Mouse (Mus musculus): ENCODE results near the gene Stx7. TPM values are rescaled to one million over a fixed set of nuclear protein-coding genes. Genes with fewer than 3 reads are reported as not detected.

Gene Stx7
- polyA plus RNA-seq, 1 experiment, result 146 TPM

DNA sequence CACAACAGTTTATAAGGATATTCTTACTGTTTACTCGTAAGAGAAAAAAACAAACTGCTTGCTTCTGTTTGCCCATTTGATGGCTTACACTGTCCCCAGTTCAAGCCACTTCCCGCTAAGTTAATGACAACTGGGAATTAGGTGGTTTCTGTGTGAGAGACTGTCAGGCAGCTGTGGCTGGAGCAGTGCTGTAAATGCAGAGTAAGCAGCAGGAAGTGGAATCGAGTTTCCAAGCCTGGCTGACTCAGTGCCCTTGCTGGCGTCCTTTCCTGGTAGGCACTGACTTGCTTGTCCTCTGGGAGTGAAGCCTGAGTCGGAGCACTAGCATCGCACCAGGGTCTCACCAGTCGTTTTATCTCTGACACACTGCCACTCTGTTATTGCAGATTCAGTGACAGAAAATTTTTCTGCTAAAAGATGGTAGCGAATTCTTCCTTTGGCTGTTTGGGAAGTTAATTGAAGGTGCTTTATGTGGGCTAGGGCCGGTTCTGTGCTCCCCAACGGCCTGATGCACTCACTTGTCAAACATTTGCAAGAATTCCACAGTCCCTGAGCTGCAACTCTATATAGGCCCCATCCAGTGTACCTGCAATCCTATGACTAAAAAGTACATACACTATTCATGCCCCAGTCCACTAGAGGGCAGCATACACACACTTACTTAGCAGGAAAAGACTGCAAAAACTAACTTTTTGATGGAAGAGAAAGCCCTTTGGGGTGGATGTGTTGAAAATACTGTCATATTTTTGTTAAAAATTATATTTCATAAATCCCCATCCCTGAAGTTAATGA is 24.3 kb downstream of the Stx7 start:
- no peaks in the 10 kb centered on the region; the same call in 1 of the 2 replicates for H3K4me1 ChIP-seq (ENCODE audit: control insufficient read depth, insufficient read depth, low read length)
- TF ChIP-seq POLR2A (IDR thresholded peaks at IDR 0.05; ENCODE audit: borderline replicate concordance, insufficient read depth, low read length), result no peak
- peak; percentile 34; the same call in 1 of the 2 replicates for TF ChIP-seq CTCF (IDR thresholded peaks at IDR 0.05; ENCODE audit: borderline replicate concordance, insufficient read depth, low read depth, low read length)
- H3K4me3 ChIP-seq (replicated peaks; ENCODE audit: insufficient read depth, low read depth, low read length), result no peak overlapping the region
- no peaks in the 10 kb centered on the region for H3K27me3 ChIP-seq (ENCODE audit: control insufficient read depth, insufficient read depth, low read length)
- WGBS, result 58% methylated on average over 10 of the region's 10 CpGs
- no peak overlapping the region for H3K27ac ChIP-seq (ENCODE audit: insufficient read depth, low read length)
- peak in 1 of 2 experiments; percentile 46 for DNase-seq

DNA sequence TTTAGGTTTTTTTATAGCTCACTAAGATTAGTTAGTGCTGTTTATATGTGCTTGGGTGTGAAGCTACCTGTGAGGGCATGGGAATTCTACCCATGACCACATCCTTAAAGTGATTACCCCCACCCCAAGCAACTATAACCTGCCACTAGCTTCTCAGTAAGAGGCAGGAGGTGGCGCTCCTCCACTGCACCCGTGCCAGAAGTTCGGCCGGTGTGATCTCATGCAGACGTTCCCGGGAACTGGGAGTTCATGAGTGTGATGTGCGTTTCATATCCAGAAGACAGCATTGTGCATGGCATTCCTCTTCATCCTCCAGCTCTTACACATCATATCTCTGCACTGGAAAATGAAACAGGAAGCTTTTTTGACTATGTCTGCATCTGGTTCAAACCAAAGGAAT is 41.3 kb downstream of the Stx7 start:
- TF ChIP-seq CTCF (IDR thresholded peaks at IDR 0.05; ENCODE audit: borderline replicate concordance, insufficient read depth, low read depth, low read length), result no peak
- TF ChIP-seq POLR2A (IDR thresholded peaks at IDR 0.05; ENCODE audit: borderline replicate concordance, insufficient read depth, low read length), result no peak
- Histone ChIP-seq H3K4me3 (replicated peaks; ENCODE audit: insufficient read depth, low read depth, low read length) (no peak overlapping the region), H3K27me3 (ENCODE audit: control insufficient read depth, insufficient read depth, low read length) (no peaks in the 10 kb centered on the region), H3K27ac (ENCODE audit: insufficient read depth, low read length) (no peak overlapping the region), H3K4me1 (ENCODE audit: control insufficient read depth, insufficient read depth, low read length) (no peaks in the 10 kb centered on the region)
- WGBS, result 36% methylated on average over 7 of the region's 7 CpGs
- DNase-seq, result no peak

DNA sequence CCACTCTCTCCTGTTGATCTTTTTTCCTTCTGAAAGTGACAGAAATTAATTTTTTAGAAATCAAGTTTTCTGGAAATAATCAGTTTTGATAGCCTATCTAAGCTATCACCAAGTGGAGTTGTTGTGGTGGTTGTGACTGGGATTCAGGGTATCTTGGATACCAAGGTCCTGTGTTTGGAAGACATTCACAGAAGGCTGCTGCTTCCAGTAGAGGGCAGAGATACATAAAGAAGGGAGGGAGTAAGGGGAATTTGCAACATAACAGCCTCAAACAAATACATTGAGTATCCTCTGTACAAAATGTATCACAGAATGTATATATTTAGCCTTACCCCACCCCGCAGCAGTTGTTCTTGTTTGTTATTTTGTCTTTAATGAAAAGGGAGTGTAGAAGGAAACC is 42.9 kb downstream of the Stx7 start:
- WGBS, result 77% methylated on average over 1 of the region's 1 CpGs
- Histone ChIP-seq H3K4me3 (replicated peaks; ENCODE audit: insufficient read depth, low read depth, low read length) (no peak overlapping the region), H3K4me1 (ENCODE audit: control insufficient read depth, insufficient read depth, low read length) (no peaks in the 10 kb centered on the region), H3K27me3 (ENCODE audit: control insufficient read depth, insufficient read depth, low read length) (no peaks in the 10 kb centered on the region), H3K27ac (ENCODE audit: insufficient read depth, low read length) (no peak overlapping the region)
- TF ChIP-seq CTCF (IDR thresholded peaks at IDR 0.05; ENCODE audit: borderline replicate concordance, insufficient read depth, low read depth, low read length) (no peak), POLR2A (IDR thresholded peaks at IDR 0.05; ENCODE audit: borderline replicate concordance, insufficient read depth, low read length) (no peak)
- DNase-seq, result no peak

DNA sequence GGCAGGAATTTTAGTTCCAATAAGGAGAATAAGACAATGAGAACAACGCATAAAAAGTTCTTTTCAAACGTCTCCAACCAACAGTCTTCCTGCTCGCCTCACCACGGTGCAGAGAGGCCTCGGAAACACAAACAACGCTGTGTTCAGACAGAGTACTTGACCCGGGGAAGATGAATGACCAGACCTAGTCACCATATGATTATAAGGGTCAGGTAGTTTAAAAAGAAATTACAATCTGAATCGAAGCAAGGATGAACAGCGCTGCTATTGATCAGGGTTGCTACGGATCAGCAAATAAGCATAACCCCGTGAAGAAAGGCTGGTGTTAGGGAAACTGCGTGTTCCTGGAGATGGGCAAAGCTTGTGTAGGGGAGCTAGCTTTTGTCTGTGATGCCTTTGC is 50.2 kb downstream of the Stx7 start:
- WGBS, result 26% methylated on average over 12 of the region's 12 CpGs
- Histone ChIP-seq H3K27ac (ENCODE audit: insufficient read depth, low read length) (no peak overlapping the region), H3K4me1 (ENCODE audit: control insufficient read depth, insufficient read depth, low read length) (no peaks in the 10 kb centered on the region), H3K4me3 (replicated peaks; ENCODE audit: insufficient read depth, low read depth, low read length) (no peak overlapping the region), H3K27me3 (ENCODE audit: control insufficient read depth, insufficient read depth, low read length) (no peaks in the 10 kb centered on the region)
- TF ChIP-seq CTCF (IDR thresholded peaks at IDR 0.05; ENCODE audit: borderline replicate concordance, insufficient read depth, low read depth, low read length) (no peak), POLR2A (IDR thresholded peaks at IDR 0.05; ENCODE audit: borderline replicate concordance, insufficient read depth, low read length) (no peak)
- no peak for DNase-seq

DNA sequence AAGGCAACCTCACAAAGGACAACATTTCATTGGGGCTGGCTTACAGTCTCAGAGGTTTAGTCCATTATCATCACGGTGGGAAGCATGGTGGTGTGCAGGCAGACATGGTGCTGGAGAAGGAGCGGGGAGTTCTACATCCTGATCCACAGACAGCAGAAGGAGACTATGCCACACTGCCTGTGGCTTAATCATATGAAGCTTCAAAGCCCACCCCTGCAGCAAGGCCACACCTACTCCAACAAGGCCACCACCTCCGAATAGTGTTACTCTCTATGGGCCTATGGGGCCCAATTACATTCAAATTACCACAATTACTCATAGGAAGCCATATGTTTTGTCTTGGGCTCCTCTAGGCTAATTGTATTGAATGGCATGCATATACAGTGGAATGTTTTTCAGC is 51.0 kb downstream of the Stx7 start:
- no peak for DNase-seq
- WGBS, result 80% methylated on average over 3 of the region's 3 CpGs
- Histone ChIP-seq H3K27ac (ENCODE audit: insufficient read depth, low read length) (no peak overlapping the region), H3K4me1 (ENCODE audit: control insufficient read depth, insufficient read depth, low read length) (no peaks in the 10 kb centered on the region), H3K4me3 (replicated peaks; ENCODE audit: insufficient read depth, low read depth, low read length) (no peak overlapping the region), H3K27me3 (ENCODE audit: control insufficient read depth, insufficient read depth, low read length) (no peaks in the 10 kb centered on the region)
- TF ChIP-seq POLR2A (IDR thresholded peaks at IDR 0.05; ENCODE audit: borderline replicate concordance, insufficient read depth, low read length) (no peak), CTCF (IDR thresholded peaks at IDR 0.05; ENCODE audit: borderline replicate concordance, insufficient read depth, low read depth, low read length) (no peak)

DNA sequence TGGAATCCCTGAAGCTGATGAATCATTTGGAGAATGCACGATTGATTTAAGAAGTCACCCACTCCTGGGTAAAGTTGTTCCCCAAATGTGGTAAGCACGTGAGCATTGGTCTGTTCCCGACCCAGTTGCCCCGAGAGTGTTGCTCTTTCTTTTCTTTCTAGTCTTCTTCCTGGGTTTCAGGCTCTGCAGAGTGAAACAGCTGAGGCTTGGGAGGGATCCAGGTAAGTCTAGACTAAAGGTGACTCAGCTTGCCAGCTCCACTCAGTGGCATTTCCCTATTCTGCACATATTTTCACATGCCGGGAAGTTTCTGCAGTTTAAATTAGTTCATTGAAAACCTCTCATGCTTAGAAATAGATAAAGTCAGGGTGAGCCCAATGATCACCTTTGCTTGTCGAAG is 61.0 kb downstream of the Stx7 start:
- no peaks in the 10 kb centered on the region for H3K4me1 ChIP-seq (ENCODE audit: control insufficient read depth, insufficient read depth, low read length)
- 87% methylated on average over 6 of the region's 6 CpGs for WGBS
- no peaks in the 10 kb centered on the region for H3K27me3 ChIP-seq (ENCODE audit: control insufficient read depth, insufficient read depth, low read length)

DNA sequence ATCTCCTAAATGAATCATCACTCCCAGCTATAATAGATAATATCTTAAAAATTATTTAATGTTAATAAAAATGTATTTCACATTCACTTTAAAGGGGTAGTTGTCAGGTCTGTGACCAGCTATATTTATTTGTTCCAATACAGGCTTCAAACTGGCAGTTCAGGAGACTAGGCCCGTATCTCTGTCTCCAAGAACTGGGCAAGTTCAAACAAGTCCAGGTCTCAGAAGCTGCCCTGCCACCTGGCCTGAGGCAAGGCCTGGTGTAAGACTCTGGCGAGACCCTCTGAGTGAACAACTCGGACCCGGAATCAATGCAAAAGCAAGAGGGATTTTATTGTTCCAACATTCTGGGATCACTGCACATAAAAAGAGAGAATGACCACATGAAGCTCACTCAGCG is 64.2 kb downstream of the Stx7 start:
- no peak for DNase-seq
- no peaks in the 10 kb centered on the region for H3K27me3 ChIP-seq (ENCODE audit: control insufficient read depth, insufficient read depth, low read length)
- TF ChIP-seq POLR2A (IDR thresholded peaks at IDR 0.05; ENCODE audit: borderline replicate concordance, insufficient read depth, low read length) (no peak), CTCF (IDR thresholded peaks at IDR 0.05; ENCODE audit: borderline replicate concordance, insufficient read depth, low read depth, low read length) (no peak)
- H3K4me1 ChIP-seq (ENCODE audit: control insufficient read depth, insufficient read depth, low read length), result no peaks in the 10 kb centered on the region
- H3K27ac ChIP-seq (ENCODE audit: insufficient read depth, low read length), result no peak overlapping the region
- 67% methylated on average over 5 of the region's 5 CpGs for WGBS
- H3K4me3 ChIP-seq (replicated peaks; ENCODE audit: insufficient read depth, low read depth, low read length), result no peak overlapping the region

More for the DNA sequence above, 61.0 kb downstream of the Stx7 start:
- no peak overlapping the region for H3K27ac ChIP-seq (ENCODE audit: insufficient read depth, low read length)
- H3K4me3 ChIP-seq (replicated peaks; ENCODE audit: insufficient read depth, low read depth, low read length), result no peak overlapping the region
- no peak for DNase-seq
- no peak for TF ChIP-seq POLR2A (IDR thresholded peaks at IDR 0.05; ENCODE audit: borderline replicate concordance, insufficient read depth, low read length)
- TF ChIP-seq CTCF (IDR thresholded peaks at IDR 0.05; ENCODE audit: borderline replicate concordance, insufficient read depth, low read depth, low read length), result no peak

DNA sequence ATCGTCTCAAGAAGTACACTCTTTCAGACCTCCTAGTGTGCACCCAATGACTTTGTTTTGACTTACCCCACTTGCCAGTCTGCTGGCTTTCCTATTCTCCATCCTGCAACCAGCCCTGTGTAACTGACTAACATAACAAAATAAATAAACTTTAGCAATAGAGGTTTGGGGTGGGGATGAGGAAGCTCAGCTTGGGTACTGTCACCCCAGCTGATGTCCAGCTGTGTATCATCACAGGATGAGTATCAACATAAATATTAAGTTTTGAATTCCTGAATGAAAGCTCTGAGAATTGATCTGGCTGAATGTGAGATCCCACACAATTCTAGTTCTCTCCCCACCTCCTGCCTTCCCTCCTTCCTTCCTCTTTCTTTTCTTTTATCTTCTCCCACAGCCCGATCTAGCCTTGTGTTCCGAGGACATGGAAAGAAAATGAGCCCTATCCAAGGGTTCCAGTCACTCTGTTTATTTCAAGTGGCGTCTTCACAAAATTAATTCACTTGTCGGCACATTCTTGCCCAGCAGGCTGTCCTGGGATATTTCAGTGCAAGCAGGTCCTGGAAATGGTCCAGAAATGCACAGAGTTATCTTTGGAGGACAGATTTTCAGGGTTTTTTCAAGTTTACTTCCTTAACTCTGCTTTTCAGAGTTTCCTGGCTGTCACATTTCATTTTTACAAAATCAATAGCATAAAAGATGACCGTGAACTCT is 68.6 kb downstream of the Stx7 start:
- no peak overlapping the region for H3K4me3 ChIP-seq (replicated peaks; ENCODE audit: insufficient read depth, low read depth, low read length)
- no peaks in the 10 kb centered on the region for H3K4me1 ChIP-seq (ENCODE audit: control insufficient read depth, insufficient read depth, low read length)
- DNase-seq, result no peak
- no peaks in the 10 kb centered on the region; the same call in 1 of the 2 replicates for H3K27me3 ChIP-seq (ENCODE audit: control insufficient read depth, insufficient read depth, low read length)
- WGBS, result 18% methylated on average over 6 of the region's 6 CpGs
- TF ChIP-seq CTCF (IDR thresholded peaks at IDR 0.05; ENCODE audit: borderline replicate concordance, insufficient read depth, low read depth, low read length) (no peak), POLR2A (IDR thresholded peaks at IDR 0.05; ENCODE audit: borderline replicate concordance, insufficient read depth, low read length) (no peak)
- H3K27ac ChIP-seq (ENCODE audit: insufficient read depth, low read length), result no peak overlapping the region
